Mouse (Mus musculus) adrenal gland, adult (tissue): ENCODE data around the gene Cps1.

Experiments used
- DNase-seq, 2 experiments: peaks; one replicate each; pipeline ENCODE4 v3.0.0; 2022 to 2023; ENCODE audit warnings: low spot score in 1 of 2; ENCODE audit not compliant: inconsistent age in 2 of 2

The Cps1 gene

DNA sequence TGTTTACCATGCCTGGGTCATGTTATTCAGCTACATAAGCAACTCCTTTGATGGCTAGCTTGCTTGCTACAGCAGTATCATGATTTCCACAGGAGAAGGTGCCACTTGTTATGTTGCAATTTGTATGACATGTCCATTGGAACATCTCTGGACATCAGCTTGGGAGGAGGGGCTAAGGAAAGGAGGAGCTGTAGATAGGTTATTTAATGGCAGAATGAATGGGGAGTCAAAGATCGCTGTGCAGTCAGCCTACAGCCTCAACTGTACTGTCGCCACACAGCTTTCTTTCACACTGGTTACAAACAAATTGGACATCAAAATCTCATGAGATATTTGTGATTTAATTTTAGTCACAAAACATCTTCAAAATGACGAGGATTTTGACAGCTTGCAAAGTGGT, at the start of gene Cps1:
Gene Cps1, plus strand, starts transcription at position 230 of the 400 bp plus-strand sequence.
- no peak for DNase-seq

DNA sequence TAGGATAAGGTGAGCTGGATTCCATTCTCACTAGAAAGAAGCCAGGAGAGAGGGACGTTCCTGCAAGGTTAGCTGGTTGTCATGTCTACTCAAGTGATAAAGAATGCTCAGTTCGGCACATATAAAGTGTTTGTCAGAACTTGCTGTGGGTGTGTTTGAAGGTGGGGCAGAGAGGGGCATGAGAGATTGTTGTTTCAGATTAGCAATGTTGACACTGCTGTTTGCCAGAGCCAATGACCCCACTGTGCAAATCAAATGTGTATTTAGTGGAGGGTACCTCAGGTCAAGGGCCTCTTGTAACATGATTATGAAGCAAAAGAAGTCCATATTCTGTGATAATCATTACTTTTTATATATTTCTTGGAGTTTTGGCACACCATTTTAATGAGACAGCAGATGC, 45.1 kb upstream of the Cps1 start:
- no peak for DNase-seq

DNA sequence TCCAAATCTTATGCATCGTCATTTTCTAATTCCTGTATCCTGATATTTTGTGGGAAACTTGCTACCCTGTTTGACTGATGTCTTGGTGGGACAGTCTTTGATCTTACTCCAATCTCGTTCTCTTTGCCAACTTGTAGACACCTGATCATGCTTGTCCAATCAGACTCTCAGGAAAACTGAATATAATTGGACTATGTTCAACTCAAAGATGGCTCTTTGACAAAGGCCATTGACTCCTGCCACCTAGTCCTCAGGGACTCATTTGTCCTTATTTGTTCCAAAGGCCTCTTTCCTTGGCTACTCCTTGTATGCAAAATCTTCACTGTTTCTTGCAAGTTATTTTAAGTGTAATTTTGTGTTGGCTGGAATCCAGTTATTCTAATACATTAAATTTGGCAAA, 44.2 kb upstream of the Cps1 start:
- DNase-seq = no peak

DNA sequence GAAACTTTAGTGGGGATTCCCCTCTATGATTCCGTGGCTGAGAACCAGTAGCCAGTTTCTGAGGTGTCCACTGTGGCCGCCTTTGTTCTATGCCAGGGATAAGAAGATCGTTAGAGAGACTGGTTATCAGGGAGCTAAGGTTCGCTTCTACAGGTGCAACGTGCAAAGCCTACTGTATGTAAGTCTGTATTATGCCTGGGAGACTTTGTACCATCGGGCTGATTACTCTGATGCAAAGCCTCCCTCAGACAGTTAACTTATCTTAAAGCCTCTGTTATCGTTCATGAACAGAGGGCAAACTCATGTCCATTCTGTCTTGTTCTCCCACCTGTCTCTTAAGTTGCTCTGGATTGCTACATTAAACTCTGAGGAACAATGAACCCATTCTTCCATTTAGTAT, 43.7 kb upstream of the Cps1 start:
- DNase-seq = no peak

DNA sequence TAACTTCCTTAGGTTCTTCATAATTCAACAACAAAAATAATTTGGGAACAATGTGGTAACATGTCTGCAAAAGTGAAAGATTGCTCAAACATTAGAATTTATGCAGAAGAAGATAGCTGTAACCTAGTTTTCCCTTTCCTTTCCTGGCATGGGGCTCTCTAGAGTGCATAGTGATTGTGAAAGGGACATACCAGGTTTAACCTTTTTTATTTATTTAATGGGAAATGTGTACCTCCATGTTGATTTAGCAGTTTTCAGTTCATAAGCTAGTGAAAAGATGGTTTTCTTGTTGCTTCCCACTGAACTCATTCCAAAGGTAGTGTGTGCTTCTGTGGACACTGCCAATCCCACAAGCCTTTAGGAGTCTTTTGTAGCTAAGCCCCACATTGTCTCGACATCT, 30.4 kb upstream of the Cps1 start:
- no peak for DNase-seq

DNA sequence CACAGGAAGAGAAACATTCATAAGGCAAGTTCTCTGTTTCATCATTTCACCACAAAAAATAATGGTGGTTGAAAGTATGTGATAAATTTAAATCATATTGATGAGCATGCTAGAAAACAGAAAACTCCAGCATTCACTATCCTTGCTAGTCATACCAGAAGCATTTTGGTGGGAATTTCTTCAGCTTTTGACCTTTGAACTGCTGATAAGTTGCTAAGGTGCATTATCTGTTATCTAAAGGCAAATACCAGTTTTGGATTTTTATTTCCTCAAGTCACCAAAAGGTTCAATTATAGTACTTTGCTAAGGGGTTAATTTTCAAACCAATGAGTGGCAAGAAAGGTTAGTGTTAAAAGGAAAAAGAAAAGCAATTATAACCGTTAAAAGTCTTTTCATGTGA, 23.6 kb upstream of the Cps1 start:
- no peak for DNase-seq

DNA sequence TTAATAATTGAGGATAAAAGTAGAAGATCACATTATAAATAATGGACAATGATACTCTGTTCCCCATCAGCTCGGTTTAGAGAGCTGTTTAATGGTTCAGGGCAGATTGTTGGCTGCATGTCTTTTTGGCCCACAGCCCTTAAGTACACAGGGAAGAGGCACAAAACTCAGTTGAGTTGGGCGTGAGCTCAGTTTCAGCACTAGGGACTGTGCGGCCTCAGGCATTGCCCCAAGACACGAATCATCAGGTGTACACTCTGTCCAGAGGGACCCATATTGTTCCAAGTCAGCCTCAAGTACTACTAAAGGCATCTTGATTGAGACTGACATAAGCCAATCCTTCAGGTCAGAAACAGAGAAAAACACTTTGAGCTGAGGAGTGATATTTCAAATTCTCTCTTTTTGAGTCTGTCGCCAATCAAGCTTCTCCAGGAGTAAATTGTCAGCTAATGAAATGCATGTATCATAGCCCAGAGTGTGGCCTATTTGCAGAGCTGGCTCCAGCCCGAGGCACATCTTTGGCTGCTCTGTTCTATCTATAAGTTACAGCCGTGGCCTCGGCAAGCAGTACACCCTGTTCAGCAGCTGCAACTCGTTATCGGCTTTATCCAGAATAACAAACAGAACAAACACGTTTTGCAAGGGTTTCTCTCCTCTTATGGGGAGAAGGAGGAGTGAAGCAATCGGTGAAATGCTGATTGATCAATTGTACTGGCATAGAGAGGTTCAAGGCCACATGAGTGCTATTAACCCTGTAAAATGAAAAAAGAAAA, 19.2 kb upstream of the Cps1 start:
- DNase-seq = no peak

DNA sequence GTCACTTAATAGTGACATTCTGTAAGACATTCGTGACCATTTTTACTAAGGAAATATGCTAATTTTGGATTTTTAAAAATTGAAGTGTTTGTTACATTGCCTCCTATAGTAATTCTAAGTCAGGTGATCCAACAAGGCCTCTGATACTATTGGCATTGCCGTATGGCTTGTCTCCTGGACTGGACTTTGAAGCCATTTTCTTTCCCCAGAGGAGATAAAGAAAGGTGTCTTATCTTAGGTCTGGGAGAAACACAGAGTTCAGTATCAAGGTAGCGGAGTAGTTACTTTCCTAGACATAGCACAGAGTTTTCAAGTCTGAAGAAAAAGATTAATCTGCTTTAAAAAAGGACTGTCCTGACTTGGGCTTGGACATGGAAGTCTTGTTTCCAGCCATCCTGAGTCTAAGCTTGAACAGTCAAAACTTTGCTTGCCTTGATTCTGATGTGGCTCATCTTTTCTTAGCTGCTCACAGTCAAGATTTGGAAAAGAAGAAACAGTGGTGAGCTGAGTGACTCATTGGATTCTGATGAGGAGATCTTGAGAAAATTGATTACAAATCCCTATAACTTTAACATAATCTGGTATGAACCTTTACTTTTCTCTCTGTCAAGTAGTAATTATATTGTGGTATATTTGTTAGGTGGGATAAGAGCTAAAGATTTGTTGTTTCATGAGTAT, 11.1 kb upstream of the Cps1 start:
- no peak for DNase-seq

DNA sequence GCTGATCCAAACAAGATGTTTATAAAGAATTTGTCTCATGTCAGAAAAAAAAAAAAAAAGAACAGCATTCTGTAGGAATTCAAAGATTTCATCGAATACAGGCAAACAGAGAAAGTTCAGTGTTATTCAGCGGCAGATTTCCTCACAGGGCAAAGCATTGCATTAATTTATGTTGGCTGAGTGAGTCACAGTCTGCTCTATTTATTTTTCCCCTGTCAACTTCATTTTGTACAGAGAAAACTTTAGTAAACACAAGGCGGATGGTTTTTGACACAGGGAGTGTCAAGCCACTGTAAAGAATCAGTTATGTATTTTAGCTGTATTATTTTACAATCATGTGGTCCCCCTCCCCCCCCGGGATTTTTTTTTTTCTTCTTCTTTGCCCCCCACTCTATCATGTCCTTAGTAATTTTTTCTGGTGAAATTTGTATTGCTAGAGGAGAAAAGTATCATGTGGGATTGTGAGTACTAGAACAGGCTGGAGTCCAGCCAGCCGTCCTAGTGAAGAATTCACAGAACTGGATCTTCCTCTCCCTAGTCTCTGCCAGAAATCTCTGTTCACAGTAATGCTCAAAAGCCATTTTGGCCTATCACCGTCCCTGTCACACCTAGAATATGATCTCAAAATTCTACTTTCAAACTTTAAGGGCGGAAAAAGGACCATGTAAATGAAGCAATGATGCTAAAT, 9.3 kb upstream of the Cps1 start:
- DNase-seq = peak in 1 of 2 experiments; percentile 29

DNA sequence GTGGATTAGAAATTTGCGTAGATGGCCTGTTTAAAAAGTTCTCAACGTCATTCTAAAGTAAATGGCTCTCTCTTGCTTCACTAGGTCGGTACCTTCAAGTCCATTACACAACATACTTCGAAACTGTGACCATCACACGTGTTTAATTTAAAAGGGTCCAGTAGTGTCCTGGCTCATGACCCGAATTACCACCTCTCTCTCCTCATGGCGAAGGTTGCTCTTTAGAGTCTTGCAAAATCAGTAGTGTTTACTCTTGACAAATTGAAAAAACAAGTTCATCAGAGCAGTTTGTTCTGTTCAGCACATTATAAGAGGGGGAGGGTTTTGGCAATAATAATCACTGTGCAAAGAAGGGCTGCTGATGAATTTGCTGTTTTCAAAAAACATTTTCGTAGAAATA, 6.3 kb upstream of the Cps1 start:
- no peak for DNase-seq

DNA sequence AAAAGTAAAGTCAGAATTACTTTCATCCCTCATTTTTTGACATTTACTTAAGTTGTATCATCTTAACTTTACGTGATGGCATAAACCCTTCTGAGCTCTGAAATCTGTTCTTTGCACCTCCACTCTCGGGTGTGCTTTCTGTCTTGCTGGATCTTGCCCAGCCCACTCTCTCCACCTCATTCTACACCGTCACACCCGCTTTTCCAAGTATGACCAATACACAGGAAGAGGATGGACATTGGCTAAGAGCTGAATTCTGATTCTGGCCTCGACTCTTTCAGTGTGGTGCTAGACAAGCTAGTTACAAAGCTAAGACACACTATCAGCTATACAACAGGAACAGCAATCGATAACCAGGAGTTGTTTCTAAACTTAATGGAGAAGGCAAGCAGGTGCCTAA, 5.0 kb upstream of the Cps1 start:
- no peak for DNase-seq

DNA sequence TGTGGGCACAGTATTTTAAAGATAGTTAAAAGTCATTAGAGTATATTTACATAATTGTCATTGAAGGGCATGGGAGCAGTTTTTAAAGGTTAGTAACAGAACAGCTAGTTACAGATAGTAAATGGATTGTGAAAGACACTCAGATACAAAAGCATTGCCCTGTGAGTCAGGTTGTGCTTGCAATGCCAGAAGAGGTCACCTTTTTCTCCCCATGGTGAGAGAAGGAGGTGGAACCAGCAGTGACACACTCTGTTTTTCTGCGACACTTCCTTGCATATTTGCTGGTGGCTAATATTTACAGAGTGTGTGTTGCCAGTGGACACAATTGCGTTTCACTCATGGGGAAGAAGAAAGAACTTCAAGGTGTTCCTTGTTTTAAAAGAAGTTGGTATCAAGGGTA, 2.6 kb downstream of the Cps1 start:
- peak in 1 of 2 experiments; percentile 28 for DNase-seq

DNA sequence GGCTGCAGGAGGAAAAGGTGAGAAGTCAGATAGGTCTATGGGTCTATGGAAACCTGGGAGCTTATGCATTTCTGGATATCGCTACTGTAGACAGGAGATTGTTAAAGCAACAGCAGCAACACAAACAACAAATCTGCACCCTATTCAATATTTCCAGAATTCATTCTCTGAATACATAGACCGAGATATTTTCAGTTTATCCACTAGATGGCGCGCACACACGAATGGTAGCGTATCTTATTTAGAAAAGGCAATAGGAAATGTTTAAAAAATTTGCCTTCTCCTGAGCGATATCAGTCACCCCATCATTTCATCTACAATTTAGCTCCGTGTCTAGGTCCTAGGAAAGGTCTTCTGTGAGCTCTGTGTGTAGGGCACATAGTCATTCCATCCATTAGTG, 21.1 kb downstream of the Cps1 start:
- peak in 1 of 2 experiments; percentile 42 for DNase-seq

DNA sequence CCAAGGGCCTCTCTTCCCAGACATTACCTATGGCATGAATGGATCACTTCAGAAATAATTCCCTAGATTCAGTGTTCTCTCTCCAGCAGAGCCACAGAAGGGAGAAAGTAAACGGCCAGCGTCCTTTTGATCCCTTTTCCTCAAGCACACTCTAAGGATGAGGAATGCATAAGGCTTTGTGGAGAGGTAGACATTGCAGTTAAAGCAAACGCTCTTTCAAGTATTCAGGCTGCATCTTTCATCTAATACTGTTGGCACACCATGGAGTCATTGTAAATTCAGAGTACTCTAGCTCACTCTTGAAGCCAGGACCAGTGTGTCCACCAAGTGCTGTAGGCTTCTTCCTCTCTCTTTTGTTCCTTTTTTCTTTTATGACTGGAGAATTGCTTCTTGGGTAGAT, 28.4 kb downstream of the Cps1 start:
- no peak for DNase-seq

DNA sequence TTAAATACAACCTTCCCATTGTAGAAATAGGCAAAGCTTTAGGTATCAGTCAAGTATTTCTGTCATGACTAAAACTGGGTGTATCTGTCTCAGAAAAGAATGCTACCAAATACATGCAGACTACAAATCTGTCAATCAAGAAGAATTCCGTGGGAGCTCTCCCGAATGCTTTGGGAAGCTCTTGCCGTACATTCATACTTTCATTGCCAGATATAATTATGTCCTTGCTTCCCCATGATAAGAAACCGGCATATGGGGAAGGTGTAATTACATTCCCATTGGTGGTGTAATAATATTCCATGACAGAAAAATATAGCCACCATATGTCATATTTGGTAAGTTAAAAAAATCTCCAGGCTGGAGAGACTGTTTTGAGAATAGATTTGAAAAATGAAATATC, 44.5 kb downstream of the Cps1 start:
- no peak for DNase-seq

DNA sequence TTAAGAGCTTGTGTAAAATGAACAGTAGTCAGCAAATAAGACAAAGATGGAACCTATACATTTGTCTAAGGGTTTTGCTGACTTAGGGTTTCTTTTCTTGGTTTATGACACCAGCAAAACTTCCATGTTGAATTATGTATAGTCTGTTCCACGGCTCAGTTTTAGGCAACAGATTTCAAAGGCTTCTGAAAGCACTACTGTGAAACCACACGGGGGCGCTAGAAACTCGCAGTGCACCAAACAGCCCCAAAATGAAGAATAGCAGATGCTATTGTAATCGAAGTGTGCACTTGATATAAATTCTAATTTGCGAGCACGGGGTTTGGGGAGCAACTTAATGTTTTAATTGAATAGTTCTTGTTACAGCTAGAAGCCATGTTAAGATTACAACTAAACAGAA, 58.3 kb downstream of the Cps1 start:
- peak; percentile 25 to 80 for DNase-seq

DNA sequence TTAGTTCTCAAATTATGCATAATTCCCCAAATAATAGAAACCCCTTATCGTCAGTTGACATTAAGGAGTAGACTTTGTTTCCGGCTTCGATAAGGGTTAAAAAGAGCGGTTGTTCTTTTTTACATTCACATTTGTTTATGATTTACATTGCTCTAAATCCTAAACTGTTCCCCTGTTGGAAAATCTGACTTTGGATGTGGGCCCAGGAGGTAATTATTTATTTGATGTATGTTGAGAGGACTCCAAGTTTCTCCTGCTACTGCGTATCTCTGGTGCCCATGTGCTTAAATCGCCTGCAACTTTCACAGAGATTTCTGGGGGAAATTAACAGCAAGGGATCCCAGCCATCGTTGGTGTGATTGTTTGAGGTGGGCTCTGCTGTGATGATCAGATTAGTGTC, 59.4 kb downstream of the Cps1 start:
- no peak for DNase-seq

DNA sequence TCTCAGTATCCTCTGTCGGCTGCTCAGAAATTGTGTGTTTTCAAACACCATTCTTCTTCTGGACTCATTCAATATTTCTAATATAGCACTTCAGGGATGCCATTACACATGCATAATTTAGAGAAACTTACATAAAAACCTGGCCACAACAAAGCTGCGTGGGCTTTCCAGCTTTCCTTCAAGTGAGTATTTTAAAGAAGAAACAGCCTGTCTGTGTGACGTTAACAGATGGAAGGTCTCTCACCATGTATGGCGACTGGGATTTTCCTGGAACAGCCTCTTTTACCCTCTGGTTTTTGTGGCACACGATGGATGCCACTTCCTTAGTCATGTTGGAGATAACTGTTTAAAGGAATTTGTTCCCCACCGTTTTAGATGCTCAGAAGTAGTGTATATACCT, 60.7 kb downstream of the Cps1 start:
- DNase-seq = no peak

DNA sequence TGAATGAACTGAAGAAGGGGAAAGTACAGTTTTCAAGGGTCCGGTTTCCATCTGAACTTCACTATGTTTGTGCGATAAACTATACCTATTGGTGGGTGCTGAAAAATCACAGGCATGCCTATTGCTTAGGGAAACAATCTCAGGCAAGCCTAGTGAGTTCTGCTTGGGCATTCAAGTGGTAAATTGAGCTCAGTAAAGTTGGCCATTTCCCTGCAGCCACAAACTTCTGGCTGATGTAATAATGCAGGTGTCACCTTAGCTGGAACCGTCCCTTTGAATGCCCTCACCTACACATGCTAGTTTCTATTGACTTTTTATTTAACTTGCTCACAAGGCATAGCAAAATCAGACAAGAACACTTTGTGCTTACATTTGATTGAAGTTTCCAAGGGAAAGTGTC, 61.3 kb downstream of the Cps1 start:
- no peak for DNase-seq

DNA sequence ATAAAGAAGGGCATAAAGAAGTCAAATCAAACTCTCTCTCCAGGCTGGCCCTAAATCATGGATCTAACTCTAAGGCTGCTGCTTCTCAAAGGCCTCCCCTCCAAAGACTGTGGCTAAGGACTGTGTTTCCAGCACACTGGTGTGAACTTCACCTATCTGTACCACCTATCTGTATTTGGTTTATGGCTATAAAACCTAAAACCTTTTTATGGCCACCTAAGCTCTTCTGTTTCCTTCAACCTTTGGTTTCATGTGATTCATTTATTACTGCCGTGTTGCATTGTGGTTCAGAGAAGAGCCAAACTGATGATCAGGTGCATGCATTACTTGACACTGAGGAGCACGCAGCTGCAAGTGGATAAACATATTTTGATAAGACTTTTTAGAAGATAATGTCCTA, 74.5 kb downstream of the Cps1 start:
- no peak for DNase-seq

DNA sequence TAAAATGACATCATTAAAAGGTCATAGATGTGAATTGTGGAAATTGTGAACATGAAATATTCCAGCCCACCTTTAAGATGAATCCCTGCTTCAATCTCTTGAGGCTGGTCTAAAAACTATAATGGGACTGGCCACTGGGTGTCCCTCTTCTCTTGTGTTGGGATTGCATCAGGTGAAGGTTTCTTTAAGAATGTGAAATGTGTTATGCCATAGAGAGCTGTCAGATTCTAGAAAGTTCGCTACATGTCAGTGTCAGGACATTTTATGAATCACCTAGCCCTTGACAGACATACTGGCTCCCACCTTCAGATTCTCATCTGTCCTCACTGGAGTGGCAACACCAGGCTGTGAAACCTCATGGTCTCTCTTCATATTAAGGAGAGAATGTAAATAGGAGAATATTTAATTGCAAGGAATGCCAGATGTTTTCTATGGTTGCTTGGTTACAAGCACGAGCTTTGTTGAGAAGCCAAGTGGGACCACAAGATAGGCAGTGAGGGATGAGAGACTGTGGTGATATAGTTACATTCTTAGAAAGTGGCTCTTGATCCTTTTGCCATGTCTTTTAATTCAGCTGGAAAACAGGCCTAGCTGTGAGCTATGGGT, 95.6 kb downstream of the Cps1 start:
- DNase-seq = peak; percentile 13 to 78

DNA sequence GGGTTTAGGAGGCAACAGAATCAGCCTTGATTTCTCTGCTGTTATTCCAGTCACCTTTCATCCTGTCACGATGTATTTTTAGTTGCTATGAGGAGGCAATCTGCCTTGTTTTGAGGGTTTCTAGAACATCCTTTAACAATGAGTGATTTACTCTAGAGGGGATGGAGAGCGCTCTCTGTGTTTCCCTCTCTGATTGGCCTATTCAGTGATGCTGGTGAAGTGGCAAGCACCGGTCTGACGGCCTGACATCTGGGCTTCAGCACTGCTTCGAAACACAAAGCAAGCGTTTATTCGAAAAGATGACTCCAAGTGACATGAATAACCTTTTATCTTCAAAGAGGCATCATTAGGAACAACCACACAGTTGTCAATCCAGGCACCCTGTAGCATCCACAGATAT, 100.8 kb downstream of the Cps1 start:
- DNase-seq = no peak
